Mouse (Mus musculus): ENCODE results near the gene Nxf3.
A peak's percentile ranks its signal among the peaks of the same experiment; 100 is the strongest.
"Not testable (repeated sequence)": the region's sequence is repeated elsewhere in the genome, so short reads cannot be mapped to it uniquely, and the experiment has no call there.

Nxf3 gene

GRCm38 (mm10) chrX:136085155-136085554, at the start of gene Nxf3:
Gene Nxf3, minus strand, starts transcription at chrX:136085255.
- DNase-seq (ENCODE audit: low spot score): no peak

GRCm38 (mm10) chrX:136127744-136128064, 42.6 kb upstream of the Nxf3 start:
- peak; percentile 50 for DNase-seq (ENCODE audit: low spot score)

DNA sequence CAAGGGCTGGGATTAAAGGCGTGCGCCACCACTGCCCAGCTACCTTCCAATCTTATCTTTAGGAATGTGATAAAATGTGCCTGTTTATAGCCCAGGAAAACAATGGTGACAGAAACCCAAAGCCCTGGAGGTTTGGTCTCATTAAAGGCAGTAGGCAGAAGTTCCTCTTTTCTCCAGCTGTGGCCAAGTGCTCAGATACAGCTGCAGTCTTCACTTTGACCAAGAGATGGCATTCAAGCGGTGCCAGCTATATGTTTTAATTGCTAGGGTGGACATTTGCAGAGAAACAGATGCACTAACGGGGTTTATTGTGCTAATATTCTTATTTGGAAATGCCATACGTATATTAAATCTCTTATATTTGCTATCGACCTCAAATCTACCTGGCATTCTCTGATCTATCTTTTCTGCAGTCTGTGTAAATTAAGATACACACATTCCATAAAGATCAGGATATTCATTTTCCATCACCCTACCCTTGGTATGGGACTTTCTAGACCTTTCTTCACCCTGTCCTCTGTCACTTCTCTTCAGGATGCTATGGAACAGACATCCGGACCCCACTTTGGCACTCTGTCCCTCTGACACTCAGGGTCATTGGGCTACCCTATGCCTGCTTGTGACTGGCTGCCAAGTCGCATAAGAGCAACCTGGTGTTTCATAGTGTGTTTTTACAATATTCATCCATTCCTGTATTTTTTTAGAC, 42.1 kb upstream of the Nxf3 start:
- no peak for DNase-seq (ENCODE audit: low spot score)

- peak; percentile 67 for DNase-seq (ENCODE audit: low spot score)
Observed at GRCm38 (mm10) chrX:136115419-136115961, 30.4 kb upstream of the Nxf3 start.

DNA sequence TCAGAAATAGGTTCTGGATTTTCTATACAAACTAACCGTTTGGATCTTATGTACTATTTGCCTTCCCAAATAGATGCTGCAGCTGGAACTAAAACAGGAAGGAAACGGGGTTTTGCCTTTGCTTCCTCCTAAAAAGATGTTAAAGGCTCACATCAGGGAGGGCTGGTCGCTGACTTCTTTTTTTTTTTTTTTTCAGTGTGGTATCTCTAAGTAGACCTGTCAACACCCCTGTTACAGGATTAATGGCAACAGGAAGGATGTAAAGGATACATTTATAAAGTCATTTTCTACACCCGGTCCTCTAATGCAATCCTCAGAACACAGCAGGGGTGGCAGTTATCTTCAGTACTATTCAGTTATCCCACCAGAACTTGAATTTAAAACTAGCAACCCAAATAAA, 30.0 kb upstream of the Nxf3 start:
- no peak for DNase-seq (ENCODE audit: low spot score)

DNA sequence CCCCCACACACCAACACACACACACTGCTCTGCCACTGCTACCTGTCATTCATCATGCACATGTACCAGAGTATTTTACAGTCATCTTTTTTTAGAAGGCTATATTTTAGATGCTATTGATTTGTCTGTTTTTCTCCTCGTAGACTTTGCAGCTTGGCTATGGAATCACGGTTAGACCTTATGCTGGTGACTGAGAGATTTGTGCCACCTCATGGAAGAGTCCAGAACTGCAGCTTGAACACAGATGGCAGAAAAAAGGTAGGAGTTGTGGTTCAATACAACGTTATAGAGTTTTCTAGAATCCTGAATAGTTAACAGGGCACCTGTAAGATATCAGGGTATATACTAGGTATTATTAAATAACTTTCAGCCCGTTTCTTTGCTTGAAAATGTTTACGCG, 22.9 kb upstream of the Nxf3 start:
- peak; percentile 40 for DNase-seq (ENCODE audit: low spot score)

GRCm38 (mm10) chrX:136104724-136105088, 19.7 kb upstream of the Nxf3 start:
- no peak for DNase-seq (ENCODE audit: low spot score)

DNA sequence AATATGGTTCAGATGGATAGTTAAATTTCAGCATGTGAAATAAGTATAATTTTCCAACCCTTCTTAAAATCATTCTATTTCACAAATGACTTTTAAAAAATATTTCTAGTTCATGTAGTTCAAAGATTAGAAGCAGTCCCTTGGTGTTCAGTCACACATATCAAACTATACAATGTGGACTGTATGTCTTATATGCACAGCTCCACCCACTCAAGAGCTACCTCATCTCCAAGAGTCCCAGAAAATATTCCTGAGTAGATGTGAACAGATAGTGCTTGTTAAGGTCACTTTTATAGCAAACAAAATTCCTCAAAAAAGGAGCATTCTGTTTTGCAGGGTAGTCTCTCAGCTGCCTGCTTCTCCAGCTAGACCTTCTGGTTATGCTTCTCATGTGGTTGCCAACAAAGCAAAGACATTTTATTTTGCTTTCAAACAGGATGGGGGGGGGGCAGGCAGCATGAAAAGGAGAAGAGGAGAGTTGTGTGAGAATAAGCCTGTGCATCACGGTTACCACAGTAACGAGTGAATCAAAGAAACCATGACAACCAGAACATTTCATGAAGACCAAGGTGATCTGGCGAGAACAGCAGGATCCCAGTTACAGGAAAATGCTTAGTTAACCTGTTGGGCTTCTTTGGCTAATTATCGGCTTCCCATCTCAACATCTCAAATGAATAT, 19.1 kb upstream of the Nxf3 start:
- no peak for DNase-seq (ENCODE audit: low spot score)

- DNase-seq (ENCODE audit: low spot score): no peak
Observed at GRCm38 (mm10) chrX:136094421-136094820, 9.4 kb upstream of the Nxf3 start.

GRCm38 (mm10) chrX:136092497-136093279, 7.6 kb upstream of the Nxf3 start:
- peak; percentile 70 for DNase-seq (ENCODE audit: low spot score)

DNA sequence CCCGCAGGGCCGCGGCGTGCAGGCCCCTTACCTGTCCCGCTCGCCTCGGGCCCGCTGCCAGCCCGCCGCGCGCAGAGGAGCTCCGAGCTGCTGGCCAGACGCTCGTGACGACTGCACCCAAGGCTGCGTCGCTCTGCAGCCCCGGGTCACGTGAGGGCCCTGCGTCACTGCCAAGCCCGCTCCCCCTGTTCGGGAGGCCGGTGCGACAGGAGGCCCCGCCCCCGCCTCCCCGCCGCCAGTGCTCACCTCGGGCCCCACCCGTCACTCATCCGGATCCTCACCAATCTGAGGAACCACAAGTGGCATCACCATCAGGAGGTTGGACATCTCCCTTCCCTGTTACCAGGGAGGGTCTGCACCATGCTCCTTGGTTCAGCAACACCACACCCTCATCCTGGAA, 17.0 kb downstream of the Nxf3 start, which contains the start of gene Bex2:
Gene Bex2 (minus strand): TSS at position 217 of the 400 bp plus-strand sequence.
- DNase-seq (ENCODE audit: low spot score): peak; percentile 12

DNA sequence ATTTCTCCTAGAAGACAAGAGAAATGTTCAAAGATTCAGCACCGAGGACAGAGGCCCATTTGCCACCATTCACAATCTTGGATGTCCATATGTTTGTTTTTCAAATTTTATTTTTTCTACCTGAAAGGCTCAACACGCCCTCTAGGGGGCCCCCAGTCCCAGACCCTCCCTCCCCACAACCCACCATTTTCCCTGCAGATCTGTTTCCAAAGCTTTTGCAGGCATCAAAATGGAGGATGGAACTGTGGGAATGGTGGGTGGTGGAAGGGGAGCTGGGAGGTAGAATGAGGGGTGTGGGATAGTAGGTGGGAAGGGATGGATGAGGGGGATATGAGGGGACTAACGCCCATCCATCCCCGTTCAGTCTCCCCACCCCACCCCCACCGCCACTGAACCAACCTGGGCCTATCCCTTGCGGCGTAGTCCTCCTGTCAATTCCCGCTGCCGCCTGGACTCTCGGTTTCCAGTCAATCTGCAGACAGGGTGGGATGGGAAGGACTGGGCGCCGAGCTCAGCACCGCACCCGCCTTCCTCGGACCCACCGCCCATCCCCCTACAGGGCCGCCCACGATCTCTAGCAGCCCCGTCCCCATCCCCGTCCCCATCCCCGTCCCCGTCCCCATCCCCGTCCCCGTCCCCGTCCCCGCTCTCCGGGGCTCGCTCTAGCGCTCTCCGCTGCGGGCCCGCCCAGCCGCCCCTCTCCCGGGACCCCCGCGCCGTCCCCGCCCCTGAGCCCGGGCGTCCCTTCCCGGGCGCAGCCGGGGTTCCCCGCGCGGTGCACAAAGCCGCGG, 17.7 kb downstream of the Nxf3 start:
- peak; percentile 37 for DNase-seq (ENCODE audit: low spot score)

GRCm38 (mm10) chrX:136060698-136061097, 24.4 kb downstream of the Nxf3 start:
- DNase-seq (ENCODE audit: low spot score): peak; percentile 30

DNA sequence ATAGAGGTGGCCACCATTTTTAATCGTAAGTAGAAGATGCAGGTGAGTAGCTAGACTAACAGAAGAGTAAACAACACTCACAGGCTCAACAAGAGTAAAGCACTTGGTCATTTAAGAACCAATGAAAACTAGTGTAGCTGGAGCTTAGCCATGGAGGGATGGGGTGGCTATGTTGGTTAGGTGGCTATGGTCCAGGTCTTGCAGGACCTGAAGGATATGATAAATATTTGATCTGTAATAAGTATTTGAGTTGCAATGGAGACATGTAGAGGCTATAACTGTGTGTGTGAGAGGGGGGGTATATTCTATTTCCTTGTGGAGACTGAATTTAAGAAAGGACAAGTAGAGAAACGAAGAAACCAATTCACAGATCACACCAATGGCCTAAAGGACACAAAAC, 33.8 kb downstream of the Nxf3 start:
- DNase-seq (ENCODE audit: low spot score): no peak

DNA sequence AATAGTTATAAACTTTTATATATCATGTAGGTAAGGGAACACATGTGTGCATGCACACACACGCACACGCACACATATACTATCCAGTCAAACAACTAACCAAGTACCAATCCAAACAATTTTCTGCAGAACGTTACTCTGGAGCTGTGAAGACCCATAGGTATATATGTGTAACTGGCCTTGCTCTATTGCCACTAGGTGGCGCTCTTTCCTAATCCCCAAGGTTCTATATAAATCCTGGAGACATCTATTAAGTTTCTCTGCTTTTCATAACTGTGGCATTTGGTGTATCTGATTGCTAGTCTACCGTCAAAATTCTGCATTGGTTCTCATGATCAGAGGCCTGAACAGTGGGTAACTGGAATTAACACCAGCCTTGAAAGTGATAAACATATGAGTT, 37.5 kb downstream of the Nxf3 start:
- peak; percentile 35 for DNase-seq (ENCODE audit: low spot score)

GRCm38 (mm10) chrX:136043726-136044125, 41.3 kb downstream of the Nxf3 start:
- no peak for DNase-seq (ENCODE audit: low spot score)

- DNase-seq (ENCODE audit: low spot score): not testable (repeated sequence)
Observed at GRCm38 (mm10) chrX:136032799-136033763, 52.0 kb downstream of the Nxf3 start, which contains the start of gene Arxes1. Gene Arxes1, plus strand, starts transcription at chrX:136033367.

GRCm38 (mm10) chrX:136030331-136030730, 54.7 kb downstream of the Nxf3 start:
- DNase-seq (ENCODE audit: low spot score): no peak
